Mouse (Mus musculus): ENCODE measurements around the gene Ptprr. TPM values are rescaled to one million over a fixed set of nuclear protein-coding genes. Genes with fewer than 3 reads are reported as not detected.

The Ptprr gene
- polyA plus RNA-seq, 1 experiment from 2014 or later = 21.5 TPM

- 79% methylated on average over 7 of the region's 7 CpGs for WGBS
- Histone ChIP-seq H3K36me3 (replicated peaks; ENCODE audit: control insufficient read depth, insufficient read depth) (no peaks in the 10 kb centered on the region), H3K9ac (no peak overlapping the region), H3K27ac (no peak overlapping the region), H3K4me3 (replicated peaks; ENCODE audit: low read length) (no peak overlapping the region), H3K4me1 (replicated peaks; ENCODE audit: control insufficient read depth, insufficient read depth, low read length) (no peaks in the 10 kb centered on the region), H3K9me3 (ENCODE audit: control insufficient read depth, low read length) (no peaks in the 10 kb centered on the region), H3K4me2 (replicated peaks) (no peak overlapping the region), H3K27me3 (ENCODE audit: control insufficient read depth, insufficient read depth, low read length) (no peaks in the 10 kb centered on the region)
- no peak for ATAC-seq (ENCODE audit: low FRiP score)
- DNase-seq (ENCODE audit: low spot score) = no peak
Observed at GRCm38 (mm10) chr10:116242200-116242599, 224.2 kb downstream of the Ptprr start.

GRCm38 (mm10) chr10:116243373-116243772, 225.4 kb downstream of the Ptprr start:
- ATAC-seq (ENCODE audit: low FRiP score) = no peak
- H3K27ac ChIP-seq = no peak overlapping the region
- H3K4me1 ChIP-seq (replicated peaks; ENCODE audit: control insufficient read depth, insufficient read depth, low read length) = no peaks in the 10 kb centered on the region
- no peak for DNase-seq (ENCODE audit: low spot score)
- H3K4me2 ChIP-seq (replicated peaks) = no peak overlapping the region
- H3K36me3 ChIP-seq (replicated peaks; ENCODE audit: control insufficient read depth, insufficient read depth) = no peaks in the 10 kb centered on the region
- no peaks in the 10 kb centered on the region for H3K27me3 ChIP-seq (ENCODE audit: control insufficient read depth, insufficient read depth, low read length)
- no peak overlapping the region for H3K4me3 ChIP-seq (replicated peaks; ENCODE audit: low read length)
- no peaks in the 10 kb centered on the region for H3K9me3 ChIP-seq (ENCODE audit: control insufficient read depth, low read length)
- H3K9ac ChIP-seq = no peak overlapping the region
- WGBS = 61% methylated on average over 7 of the region's 7 CpGs

- Histone ChIP-seq H3K4me1 (replicated peaks; ENCODE audit: control insufficient read depth, insufficient read depth, low read length) (no peaks in the 10 kb centered on the region), H3K27ac (no peak overlapping the region), H3K36me3 (replicated peaks; ENCODE audit: control insufficient read depth, insufficient read depth) (no peaks in the 10 kb centered on the region), H3K9ac (no peak overlapping the region), H3K4me2 (replicated peaks) (no peak overlapping the region), H3K4me3 (replicated peaks; ENCODE audit: low read length) (no peak overlapping the region), H3K9me3 (ENCODE audit: control insufficient read depth, low read length) (no peaks in the 10 kb centered on the region), H3K27me3 (ENCODE audit: control insufficient read depth, insufficient read depth, low read length) (no peaks in the 10 kb centered on the region)
- DNase-seq (ENCODE audit: low spot score) (no peak), ATAC-seq (ENCODE audit: low FRiP score) (no peak)
- 85% methylated on average over 2 of the region's 2 CpGs for WGBS
Observed at GRCm38 (mm10) chr10:116245632-116246031, 227.6 kb downstream of the Ptprr start.

GRCm38 (mm10) chr10:116252668-116253067, 234.7 kb downstream of the Ptprr start:
- DNase-seq (ENCODE audit: low spot score) (no peak), ATAC-seq (ENCODE audit: low FRiP score) (no peak)
- Histone ChIP-seq H3K9ac (no peak overlapping the region), H3K36me3 (replicated peaks; ENCODE audit: control insufficient read depth, insufficient read depth) (no peaks in the 10 kb centered on the region), H3K4me3 (replicated peaks; ENCODE audit: low read length) (no peak overlapping the region), H3K4me2 (replicated peaks) (no peak overlapping the region), H3K4me1 (replicated peaks; ENCODE audit: control insufficient read depth, insufficient read depth, low read length) (no peaks in the 10 kb centered on the region), H3K27ac (no peak overlapping the region), H3K27me3 (ENCODE audit: control insufficient read depth, insufficient read depth, low read length) (no peaks in the 10 kb centered on the region), H3K9me3 (ENCODE audit: control insufficient read depth, low read length) (no peaks in the 10 kb centered on the region)
- 86% methylated on average over 7 of the region's 7 CpGs for whole genome bisulfite sequencing

- Histone ChIP-seq H3K4me1 (replicated peaks; ENCODE audit: control insufficient read depth, insufficient read depth, low read length) (no peaks in the 10 kb centered on the region), H3K36me3 (replicated peaks; ENCODE audit: control insufficient read depth, insufficient read depth) (no peaks in the 10 kb centered on the region), H3K9me3 (ENCODE audit: control insufficient read depth, low read length) (no peaks in the 10 kb centered on the region), H3K9ac (no peak overlapping the region), H3K27ac (no peak overlapping the region), H3K4me3 (replicated peaks; ENCODE audit: low read length) (no peak overlapping the region), H3K27me3 (ENCODE audit: control insufficient read depth, insufficient read depth, low read length) (no peaks in the 10 kb centered on the region), H3K4me2 (replicated peaks) (no peak overlapping the region)
- no peak for DNase-seq (ENCODE audit: low spot score)
- WGBS = 83% methylated on average over 6 of the region's 6 CpGs
- no peak for ATAC-seq (ENCODE audit: low FRiP score)
Observed at GRCm38 (mm10) chr10:116253972-116254371, 236.0 kb downstream of the Ptprr start.

- no peaks in the 10 kb centered on the region for H3K9me3 ChIP-seq (ENCODE audit: control insufficient read depth, low read length)
- H3K27ac ChIP-seq = no peak overlapping the region
- no peak overlapping the region for H3K9ac ChIP-seq
- H3K4me2 ChIP-seq (replicated peaks) = no peak overlapping the region
- DNase-seq (ENCODE audit: low spot score) (no peak), ATAC-seq (ENCODE audit: low FRiP score) (no peak)
- H3K4me1 ChIP-seq (replicated peaks; ENCODE audit: control insufficient read depth, insufficient read depth, low read length) = no peaks in the 10 kb centered on the region
- no peaks in the 10 kb centered on the region for H3K36me3 ChIP-seq (replicated peaks; ENCODE audit: control insufficient read depth, insufficient read depth)
- no peaks in the 10 kb centered on the region for H3K27me3 ChIP-seq (ENCODE audit: control insufficient read depth, insufficient read depth, low read length)
- H3K4me3 ChIP-seq (replicated peaks; ENCODE audit: low read length) = no peak overlapping the region
- 81% methylated on average over 4 of the region's 4 CpGs for WGBS
Observed at GRCm38 (mm10) chr10:116259298-116259697, 241.3 kb downstream of the Ptprr start.

- H3K4me1 ChIP-seq (replicated peaks; ENCODE audit: control insufficient read depth, insufficient read depth, low read length) = no peaks in the 10 kb centered on the region
- no peaks in the 10 kb centered on the region for H3K27me3 ChIP-seq (ENCODE audit: control insufficient read depth, insufficient read depth, low read length)
- ATAC-seq (ENCODE audit: low FRiP score) = no peak
- no peaks in the 10 kb centered on the region for H3K36me3 ChIP-seq (replicated peaks; ENCODE audit: control insufficient read depth, insufficient read depth)
- no peaks in the 10 kb centered on the region for H3K9me3 ChIP-seq (ENCODE audit: control insufficient read depth, low read length)
- 72% methylated on average over 13 of the region's 13 CpGs for WGBS
- no peak overlapping the region for H3K4me3 ChIP-seq (replicated peaks; ENCODE audit: low read length)
- H3K9ac ChIP-seq = no peak overlapping the region
- no peak overlapping the region for H3K27ac ChIP-seq
- no peak overlapping the region for H3K4me2 ChIP-seq (replicated peaks)
- no peak for DNase-seq (ENCODE audit: low spot score)
Observed at GRCm38 (mm10) chr10:116260658-116261433, 242.8 kb downstream of the Ptprr start.

GRCm38 (mm10) chr10:116261559-116261958, 243.5 kb downstream of the Ptprr start:
- 63% methylated on average over 5 of the region's 5 CpGs for WGBS
- no peak for ATAC-seq (ENCODE audit: low FRiP score)
- Histone ChIP-seq H3K4me3 (replicated peaks; ENCODE audit: low read length) (no peak overlapping the region), H3K27me3 (ENCODE audit: control insufficient read depth, insufficient read depth, low read length) (no peaks in the 10 kb centered on the region), H3K36me3 (replicated peaks; ENCODE audit: control insufficient read depth, insufficient read depth) (no peaks in the 10 kb centered on the region), H3K4me2 (replicated peaks) (no peak overlapping the region), H3K27ac (0 out of 2 replicates have a peak overlapping the region, but pooled peaks have one; percentile 16), H3K9me3 (ENCODE audit: control insufficient read depth, low read length) (no peaks in the 10 kb centered on the region), H3K4me1 (replicated peaks; ENCODE audit: control insufficient read depth, insufficient read depth, low read length) (no peaks in the 10 kb centered on the region), H3K9ac (no peak overlapping the region)
- no peak for DNase-seq (ENCODE audit: low spot score)

GRCm38 (mm10) chr10:116264521-116264920, 246.5 kb downstream of the Ptprr start:
- 85% methylated on average over 11 of the region's 11 CpGs for WGBS
- ATAC-seq (ENCODE audit: low FRiP score) (no peak), DNase-seq (ENCODE audit: low spot score) (no peak)
- H3K9me3 ChIP-seq (ENCODE audit: control insufficient read depth, low read length) = no peaks in the 10 kb centered on the region
- no peak overlapping the region for H3K4me2 ChIP-seq (replicated peaks)
- no peaks in the 10 kb centered on the region for H3K4me1 ChIP-seq (replicated peaks; ENCODE audit: control insufficient read depth, insufficient read depth, low read length)
- no peak overlapping the region for H3K27ac ChIP-seq
- H3K4me3 ChIP-seq (replicated peaks; ENCODE audit: low read length) = no peak overlapping the region
- no peaks in the 10 kb centered on the region for H3K36me3 ChIP-seq (replicated peaks; ENCODE audit: control insufficient read depth, insufficient read depth)
- no peak overlapping the region for H3K9ac ChIP-seq
- no peaks in the 10 kb centered on the region for H3K27me3 ChIP-seq (ENCODE audit: control insufficient read depth, insufficient read depth, low read length)

All from hindbrain, embryonic 14.5 days (tissue).